Mouse (Mus musculus) 3134 (cell line): ENCODE measurements at regions not wholly inside any gene's neighbourhood (a gene's known extent, or its start where the extent isn't known, plus 50 kb on each side); places are given as distances from the start of the nearest gene placed in this dataset.
A peak's percentile ranks its signal among the peaks of the same experiment; 100 is the strongest.
"Not testable (repeated sequence)": the region's sequence is repeated elsewhere in the genome, so short reads cannot be mapped to it uniquely, and the experiment has no call there.

Experiments used
- DNase-seq: peaks from one replicate; pipeline ENCODE4 v3.0.0-alpha.2; 2011; ENCODE audit warnings: low spot score; ENCODE audit not compliant: insufficient read length; ENCODE audit errors: extremely low read depth

DNA sequence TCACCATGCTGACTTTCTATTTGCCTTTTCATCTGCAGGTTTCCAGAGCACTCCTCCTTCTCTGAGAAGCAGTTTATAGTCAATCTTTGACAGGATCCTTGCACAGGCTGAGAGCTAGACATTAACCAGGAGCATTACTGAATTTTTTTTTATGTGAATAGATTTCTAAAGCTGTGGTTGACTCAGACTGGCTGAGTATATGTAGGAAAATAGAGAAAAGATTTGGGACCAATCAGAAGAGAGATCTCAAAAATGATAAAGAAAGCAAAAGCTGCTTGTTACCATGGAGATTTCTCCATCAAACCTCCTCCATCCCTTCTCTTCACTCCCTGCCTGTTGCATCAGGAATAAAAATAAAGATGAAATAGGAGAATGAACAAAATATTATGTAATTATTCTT is 731.2 kb upstream of the Ndn start:
- no peak for DNase-seq

DNA sequence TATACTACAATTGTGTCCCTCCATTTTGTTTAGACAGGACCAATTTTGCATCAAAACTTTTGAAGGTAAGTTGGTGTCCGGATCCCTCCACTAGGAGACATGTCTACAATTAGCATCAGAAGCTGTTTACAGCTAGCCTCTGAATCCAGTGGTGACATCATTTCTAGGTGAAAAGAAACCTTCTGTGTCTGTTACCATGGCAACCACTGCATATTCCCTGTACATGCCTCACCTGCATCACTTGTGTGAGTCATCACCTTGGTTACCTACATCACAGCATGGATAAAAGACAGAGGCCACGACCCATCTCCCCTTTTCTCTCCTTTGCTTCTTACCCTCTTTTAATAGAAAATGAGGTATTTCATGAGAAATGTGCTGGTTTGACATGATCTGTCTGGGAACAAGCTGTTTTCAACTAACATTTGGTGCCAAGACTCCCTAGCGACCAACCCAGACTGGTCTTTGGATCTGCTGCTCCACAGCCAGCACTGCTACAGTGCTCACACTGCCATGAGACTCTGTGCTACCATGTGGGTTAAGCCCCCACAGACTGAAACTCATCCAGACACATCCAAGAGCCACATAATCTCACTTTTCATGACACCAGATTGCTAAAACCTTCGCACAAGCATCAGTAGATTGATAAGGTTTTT is 701.4 kb upstream of the Ndn start:
- no peak for DNase-seq

DNA sequence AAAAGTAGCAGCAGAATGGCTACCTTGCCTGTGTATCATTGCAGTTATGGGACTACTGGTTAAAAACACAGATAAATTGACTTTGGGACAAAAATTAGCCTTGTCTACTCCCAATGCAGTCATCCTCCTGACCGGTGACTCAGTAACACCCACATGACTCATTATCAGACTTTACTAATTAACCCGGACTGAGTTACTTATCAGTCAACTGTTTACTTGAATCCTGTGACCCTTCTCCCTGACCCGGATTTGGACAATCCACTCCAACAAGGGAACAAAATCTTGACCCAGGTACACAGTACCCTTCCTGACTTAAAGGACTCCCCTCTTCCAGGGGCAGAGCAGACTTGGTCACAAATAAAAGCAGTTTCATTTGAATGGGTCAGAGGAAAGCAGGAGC is 688.3 kb upstream of the Ndn start:
- no peak for DNase-seq

DNA sequence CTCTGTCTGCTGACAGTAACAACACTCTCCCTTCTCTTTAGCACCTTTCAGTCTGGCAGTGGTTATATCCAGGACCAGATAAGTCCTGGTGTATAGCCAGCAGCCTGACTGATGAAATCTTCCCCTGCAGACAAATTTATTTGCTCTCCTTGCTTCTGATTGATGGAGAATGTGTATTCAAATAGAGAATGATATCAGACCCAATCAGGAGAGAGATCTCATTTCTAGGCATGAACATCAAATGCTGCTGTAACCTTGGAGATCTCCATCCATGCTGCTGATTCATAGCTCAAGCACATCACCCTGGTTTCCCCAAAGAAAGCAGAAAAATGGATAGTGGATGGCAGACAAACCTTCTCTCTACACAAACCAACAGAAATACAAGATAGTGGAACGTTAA is 663.3 kb upstream of the Ndn start:
- no peak for DNase-seq

DNA sequence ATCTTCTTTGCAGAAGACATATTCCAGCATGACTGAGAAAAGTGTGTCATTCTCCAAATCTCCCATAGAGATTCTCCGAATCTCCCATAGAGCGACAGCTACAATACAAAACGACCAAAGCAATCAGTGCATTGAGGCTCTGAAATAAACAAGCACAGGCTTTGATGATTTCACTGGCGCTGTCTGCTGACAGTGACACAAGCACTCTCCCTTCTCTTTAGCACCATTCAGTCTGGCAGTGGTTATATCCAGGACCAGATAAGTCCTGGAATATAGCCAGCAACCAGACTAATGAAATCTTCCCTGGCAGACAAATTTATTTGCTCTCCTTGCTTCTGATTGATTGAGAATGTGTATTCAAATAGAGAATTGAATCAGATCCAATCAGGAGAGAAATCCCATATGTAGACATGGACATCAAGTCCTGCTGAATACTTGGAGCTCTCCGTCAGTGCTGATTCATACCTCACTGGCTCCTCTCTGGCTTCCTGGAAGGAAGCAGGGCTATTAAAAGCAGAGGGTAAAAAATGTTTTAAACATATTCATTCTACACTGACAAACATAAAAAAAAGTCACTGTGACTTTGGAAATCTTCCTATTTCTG is 661.2 kb upstream of the Ndn start:
- no peak for DNase-seq

DNA sequence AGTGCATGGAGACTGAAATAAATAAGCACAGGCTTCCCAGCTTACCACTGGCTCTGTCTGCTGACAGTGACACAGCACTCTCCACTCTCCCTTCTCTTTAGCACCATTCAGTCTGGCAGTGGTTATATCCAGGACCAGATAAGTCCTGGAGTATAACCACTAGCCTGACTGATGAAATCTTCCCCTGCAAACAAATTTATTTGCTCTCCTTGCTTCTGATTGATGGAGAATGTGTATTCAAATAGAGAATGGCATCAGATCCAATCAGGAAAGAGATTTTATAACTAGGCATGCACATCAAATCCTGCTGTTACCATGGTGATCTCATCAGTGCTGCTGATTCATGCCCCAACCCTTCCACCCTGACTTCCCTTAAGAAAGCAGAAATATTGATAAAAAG is 620.2 kb upstream of the Ndn start:
- no peak for DNase-seq

DNA sequence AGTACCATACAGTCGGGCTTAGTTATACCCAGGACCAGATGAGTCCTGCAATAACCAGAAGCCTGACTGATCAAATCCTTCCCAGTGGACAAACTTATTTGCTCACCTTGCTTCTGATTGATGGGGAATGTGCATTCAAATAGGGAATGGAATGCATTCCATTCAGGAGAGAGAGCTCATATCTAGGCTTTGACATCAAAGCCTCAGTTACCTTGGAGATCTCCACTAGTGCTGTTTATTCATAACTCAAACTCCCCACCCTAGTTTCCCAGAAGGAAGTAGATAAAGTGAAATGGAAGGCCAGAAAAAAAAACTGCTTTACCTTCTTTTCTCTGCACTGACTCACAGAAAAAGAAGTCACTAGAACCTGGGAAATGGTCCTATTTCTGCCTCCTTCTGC is 608.9 kb upstream of the Ndn start:
- DNase-seq, result no peak

DNA sequence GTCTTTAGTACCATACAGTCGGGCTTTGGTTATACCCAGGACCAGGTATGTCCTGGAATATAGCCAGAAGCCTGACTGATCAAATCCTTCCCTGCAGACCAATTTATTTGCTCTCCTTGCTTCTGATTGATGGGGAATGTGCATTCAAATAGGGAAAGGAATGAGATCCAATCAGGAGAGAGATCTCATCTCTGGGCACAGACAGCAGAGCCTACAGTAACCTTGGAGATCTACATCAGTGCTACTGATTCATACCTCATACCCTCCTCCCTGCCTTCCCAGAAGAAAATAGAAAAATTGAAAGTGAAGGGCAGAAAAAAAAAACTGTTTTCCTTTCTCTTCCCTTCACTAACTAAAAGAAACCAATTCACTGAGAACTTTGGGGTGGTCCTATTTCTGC is 607.0 kb upstream of the Ndn start:
- not testable (repeated sequence) for DNase-seq

DNA sequence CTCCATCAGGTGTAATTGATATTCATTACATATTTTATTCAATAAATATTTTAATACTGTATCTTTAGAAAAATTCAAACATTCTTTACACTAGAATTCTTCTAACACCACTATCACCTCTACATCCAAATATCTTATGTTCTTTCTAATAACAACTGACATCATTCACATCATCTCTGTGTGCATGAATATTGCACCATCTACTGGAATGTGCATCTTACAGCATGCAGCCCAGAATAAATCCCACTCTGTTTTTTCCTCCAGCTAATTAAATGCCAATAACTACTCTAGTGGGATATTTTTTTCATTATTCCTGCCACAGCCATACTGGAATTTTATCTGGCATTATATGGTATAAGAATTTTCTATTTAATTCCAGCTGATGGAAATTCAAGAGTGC is 576.5 kb upstream of the Ndn start:
- no peak for DNase-seq

DNA sequence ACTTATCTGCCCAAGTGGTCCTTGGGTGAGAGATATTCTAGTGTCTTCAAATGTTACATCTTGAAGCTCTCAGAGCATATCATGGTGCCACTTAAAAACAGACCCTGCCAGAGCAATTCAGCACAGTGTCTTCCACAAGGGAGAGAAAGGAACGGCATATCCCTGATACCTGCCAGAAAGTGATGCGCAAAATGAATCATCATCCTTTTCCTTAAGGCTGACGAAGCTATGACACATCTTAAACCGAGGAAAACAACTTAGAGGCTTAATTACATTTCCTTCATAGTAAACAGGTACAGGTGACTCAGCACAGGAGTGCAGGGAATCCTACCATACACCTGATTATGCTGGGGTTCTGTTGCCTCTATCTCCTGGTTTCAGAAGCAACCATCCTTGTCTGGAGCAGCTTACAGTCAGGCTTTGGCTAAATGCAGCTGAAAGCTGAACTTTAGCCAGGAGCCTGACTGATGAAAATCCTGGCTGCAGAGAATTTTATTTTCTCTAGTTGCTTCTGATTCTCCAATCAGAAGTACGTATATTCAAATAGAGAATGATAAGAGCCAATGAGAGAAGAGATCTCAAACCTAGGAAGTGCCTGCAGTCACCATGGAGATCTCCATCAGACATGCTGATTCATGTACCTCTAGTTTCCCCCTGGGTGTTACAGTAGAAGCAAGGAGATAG is 556.1 kb upstream of the Ndn start:
- no peak for DNase-seq

DNA sequence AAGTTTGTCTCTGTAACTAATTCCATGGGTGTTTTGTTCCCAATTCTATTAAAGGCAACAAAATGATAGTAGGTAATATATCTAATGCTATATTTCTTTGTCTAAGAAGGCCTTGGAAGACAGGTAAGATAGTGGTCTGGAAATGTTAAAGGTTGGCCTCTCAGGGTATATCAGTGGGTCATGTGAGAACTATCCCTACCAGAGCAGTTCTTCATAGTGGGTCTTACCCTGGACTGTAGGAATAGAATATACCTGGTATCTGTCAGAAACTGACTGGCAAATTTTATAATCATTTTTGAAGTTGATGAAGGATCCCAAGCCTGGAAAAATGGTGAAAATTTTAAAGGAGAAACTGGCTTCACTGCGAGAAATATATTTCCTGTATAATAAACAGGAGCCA is 509.5 kb upstream of the Ndn start:
- no peak for DNase-seq

DNA sequence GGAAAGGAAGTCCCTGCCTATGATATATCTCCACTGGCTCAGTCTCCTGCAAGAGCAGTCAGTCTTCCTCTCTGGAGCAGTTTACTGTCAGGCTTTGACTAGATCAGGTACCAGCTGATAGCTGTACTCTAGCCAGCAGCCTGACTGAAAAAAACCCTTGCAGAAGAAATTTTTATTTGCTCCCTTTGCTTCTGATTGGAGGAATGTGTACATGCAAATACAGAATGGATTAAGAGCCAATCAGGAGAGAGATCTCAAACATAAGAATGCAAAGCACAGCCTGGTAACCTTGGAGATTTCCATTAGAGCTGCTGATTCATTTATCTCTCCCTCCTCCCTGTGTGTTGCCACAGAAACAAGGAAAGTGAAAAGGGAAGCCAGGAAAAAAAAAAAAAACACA is 509.1 kb upstream of the Ndn start:
- no peak for DNase-seq

DNA sequence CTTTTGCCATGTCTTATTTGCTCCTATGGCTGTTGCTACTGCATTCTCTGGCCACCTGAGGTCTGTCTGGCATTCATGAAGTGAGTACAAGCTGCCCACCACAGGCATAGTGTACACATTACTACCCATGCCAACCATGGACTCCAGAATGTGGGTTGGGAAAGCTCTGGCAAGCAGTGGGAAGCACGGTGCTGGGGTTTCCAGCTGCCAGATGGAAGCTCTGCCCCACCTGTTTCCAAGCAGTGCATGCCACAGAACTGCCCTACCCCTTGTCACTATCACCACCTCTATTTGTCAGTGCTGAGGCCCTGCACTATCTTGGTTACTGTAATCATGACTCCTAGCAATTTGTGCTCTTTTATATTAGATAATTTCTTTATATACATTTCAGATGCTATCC is 494.4 kb upstream of the Ndn start:
- no peak for DNase-seq

DNA sequence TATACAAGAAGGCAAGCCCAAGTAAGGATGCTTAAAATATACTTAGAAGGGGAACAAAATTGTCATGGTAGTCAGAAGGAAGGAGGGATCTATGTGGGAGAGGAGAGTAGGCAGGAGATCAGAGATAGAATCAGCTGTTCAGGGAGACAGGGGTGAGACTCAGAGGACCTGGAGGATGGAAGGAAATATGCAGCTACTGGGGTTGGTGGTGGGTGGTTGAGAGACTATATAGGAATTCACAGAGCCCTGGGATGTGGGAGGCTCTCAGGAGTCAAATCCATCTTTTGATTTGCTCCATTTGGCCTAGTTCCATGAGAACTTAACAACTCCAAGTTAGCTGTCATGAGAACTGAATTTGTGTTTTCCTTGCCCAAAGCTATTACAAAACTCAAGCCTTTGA is 481.9 kb upstream of the Ndn start:
- no peak for DNase-seq

DNA sequence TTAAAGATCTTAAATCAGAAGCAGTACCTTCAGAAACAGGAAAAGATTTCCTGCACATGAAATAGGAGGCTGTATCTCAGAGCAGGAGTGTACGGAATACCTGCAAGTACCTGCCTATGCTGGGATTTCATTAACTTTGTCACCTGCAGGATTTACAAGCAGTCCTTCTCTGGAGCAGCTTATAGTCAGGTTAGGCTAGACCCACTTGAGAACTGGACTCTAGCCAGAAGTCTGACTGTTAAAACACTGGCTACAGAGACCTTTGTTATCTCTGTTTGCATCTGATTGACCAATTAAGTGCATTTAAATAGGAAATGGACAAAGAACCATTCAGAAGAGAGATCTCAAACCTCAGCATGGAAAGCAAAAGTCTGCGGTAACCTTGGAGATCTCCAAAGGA is 480.0 kb upstream of the Ndn start:
- no peak for DNase-seq

DNA sequence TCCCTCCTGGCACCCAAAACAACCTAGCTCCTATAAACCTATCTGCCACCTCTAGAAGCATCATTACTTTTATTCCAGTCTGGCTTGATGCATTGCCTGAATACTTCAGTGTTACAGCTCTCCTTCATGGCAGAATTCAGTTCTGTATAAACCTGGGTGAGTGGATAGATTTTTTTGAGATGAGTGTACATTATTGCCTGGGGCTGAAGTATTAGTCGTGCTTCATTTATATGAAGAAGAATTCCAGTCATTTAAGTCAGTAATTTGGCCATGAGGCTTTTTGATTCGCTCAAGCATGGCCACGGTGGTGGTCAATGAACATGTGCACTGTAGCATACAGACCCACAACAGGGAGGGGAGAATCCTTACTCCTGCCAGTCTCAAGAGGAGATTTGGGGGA is 470.1 kb upstream of the Ndn start:
- DNase-seq, result no peak

DNA sequence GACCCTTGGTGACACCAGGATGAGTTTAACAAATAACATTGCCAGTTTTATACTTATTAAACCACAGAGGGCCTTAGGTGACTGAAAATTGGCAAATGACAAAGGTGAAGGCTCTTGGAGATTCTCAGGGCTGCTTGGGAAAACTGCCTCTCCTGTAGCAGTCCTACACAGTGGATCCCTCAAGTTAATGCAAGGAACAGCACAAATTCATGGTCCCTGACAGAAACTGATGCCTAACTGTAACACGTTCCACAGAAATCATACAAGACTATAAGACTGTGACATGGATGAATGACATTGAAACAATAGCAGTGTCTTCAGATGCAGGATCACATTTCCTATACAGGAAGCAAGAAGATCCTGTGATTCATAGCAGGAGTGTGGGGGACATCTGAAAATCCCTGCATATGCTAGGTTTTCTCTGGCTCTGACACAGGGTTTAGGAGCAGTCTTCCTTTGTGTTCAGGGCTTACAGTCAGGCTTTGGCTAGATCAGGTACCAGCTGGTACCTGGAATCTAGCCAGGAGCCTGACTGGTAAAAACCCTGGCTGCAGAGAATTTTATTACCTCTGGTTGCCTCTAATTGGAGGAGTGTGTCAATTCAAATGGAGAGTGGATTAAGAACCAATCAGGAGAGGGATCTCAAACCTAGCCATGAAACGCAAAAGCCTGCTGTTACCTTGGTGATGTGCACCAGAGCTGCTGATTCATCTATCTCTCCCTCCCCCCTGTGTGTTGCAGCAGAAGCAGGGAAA is 468.9 kb upstream of the Ndn start:
- peak; percentile 15 for DNase-seq

DNA sequence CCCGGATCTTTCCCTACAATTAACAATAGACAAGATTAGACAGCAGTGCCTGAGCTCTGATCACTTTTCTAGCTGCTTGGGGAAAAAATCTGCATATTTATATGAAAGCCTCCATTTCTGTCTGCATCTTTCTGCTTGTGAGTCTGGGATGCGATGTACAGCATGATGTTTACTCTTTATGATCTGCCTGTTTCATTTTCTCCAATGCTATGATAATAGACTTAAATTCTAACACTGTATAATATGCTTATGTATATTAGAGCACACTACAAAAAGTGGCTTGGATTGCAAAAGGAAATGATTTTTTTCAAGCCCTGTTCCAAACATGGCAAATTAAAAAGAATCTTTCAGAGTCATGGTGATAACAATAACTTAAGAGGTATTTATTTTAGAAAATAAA is 468.3 kb upstream of the Ndn start:
- DNase-seq, result no peak

DNA sequence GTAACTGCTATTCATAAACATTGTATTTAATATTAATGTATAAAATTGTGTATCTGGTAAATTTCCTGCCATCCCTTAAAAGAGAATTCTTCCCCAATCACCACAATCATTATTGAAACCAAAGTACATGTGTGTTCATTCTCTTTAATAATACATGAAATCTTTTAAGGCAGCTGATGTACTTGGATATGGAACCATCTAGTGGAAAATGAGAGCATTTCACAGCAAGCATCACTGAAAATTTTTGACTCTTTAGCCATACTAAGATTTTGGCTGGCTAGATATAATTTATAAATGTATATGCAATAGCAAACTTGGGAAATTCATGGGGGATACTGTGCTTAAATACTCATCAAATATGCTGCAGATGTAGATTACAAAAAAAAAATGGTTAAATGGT is 467.8 kb upstream of the Ndn start:
- no peak for DNase-seq
